Mouse (Mus musculus) midbrain, embryonic 14.5 days (tissue): ENCODE results near the gene Col6a1. TPM values are rescaled to one million over a fixed set of nuclear protein-coding genes. Genes with fewer than 3 reads are reported as not detected.

Experiments
- ATAC-seq: fragments of 200-750 bp; cut with Nextera tagmentation; 2 replicates; pipeline ENCODE4 v1.8.0; 2017; ENCODE audit warnings: moderate number of reproducible peaks, moderate library complexity; ENCODE audit not compliant: low FRiP score, low TSS enrichment
- DNase-seq: peaks from one replicate; pipeline ENCODE4 v3.0.0-alpha.2; 2015
- H3K27ac ChIP-seq: fragments of 300-500 bp; sonication (generic); replicated peaks from 2 replicates; pipeline ENCODE4 v1.5.1; 2014; ENCODE audit warnings: mild to moderate bottlenecking, low read depth, low read length, moderate library complexity
- H3K27me3 ChIP-seq: fragments of 300-500 bp; sonication (generic); 2 replicates; pipeline ENCODE4 v1.6.1; 2014; ENCODE audit warnings: low read length, control low read depth, mixed read lengths; ENCODE audit not compliant: control insufficient read depth, insufficient read depth
- H3K36me3 ChIP-seq: fragments of 300-500 bp; sonication (generic); 2 replicates; pipeline ENCODE4 v1.6.1; 2014; ENCODE audit warnings: low read length, control low read depth; ENCODE audit not compliant: control insufficient read depth, insufficient read depth
- H3K4me1 ChIP-seq: fragments of 300-500 bp; sonication (generic); 2 replicates; pipeline ENCODE4 v1.6.1; 2014; ENCODE audit warnings: mild to moderate bottlenecking, antibody characterized with exemption, low read length, control low read depth; ENCODE audit not compliant: control insufficient read depth, insufficient read depth
- H3K4me2 ChIP-seq: fragments of 300-500 bp; sonication (generic); 2 replicates; pipeline ENCODE4 v1.6.1; 2014; ENCODE audit warnings: mild to moderate bottlenecking, low read length, moderate library complexity
- H3K4me3 ChIP-seq: fragments of 300-500 bp; sonication (generic); replicated peaks from 2 replicates; pipeline ENCODE4 v1.5.1; 2014; ENCODE audit warnings: low read depth, low read length
- H3K9ac ChIP-seq: fragments of 300-500 bp; sonication (generic); replicated peaks from 2 replicates; pipeline ENCODE4 v1.6.1; 2014; ENCODE audit warnings: mild to moderate bottlenecking, low read length, moderate library complexity
- H3K9me3 ChIP-seq: fragments of 300-500 bp; sonication (generic); 2 replicates; pipeline ENCODE4 v1.6.1; 2016; ENCODE audit warnings: low read length, control low read depth, mixed read lengths; ENCODE audit not compliant: control insufficient read depth
- WGBS: fragments of 180-500 bp; shearing (Covaris S2); extraction: QIAGEN DNeasy Blood & Tissue Kit; methylation state at CpG from one replicate; pipeline ENCODE4 v1.1.7; 2014; 5-methylcytosine and 5-hydroxymethylcytosine counted together
- polyA plus RNA-seq: library from polyadenylated mRNA; unstranded; fragments of >200 nt; fragmentation: Nextera tagmentation; extraction: Ambion mirVana; gene quantifications from 2 replicates; pipeline ENCODE4 v1.2.1, GENCODE M21; 2014

The Col6a1 gene
- polyA plus RNA-seq, 1 experiment from 2014 or later: 15.7 TPM

DNA sequence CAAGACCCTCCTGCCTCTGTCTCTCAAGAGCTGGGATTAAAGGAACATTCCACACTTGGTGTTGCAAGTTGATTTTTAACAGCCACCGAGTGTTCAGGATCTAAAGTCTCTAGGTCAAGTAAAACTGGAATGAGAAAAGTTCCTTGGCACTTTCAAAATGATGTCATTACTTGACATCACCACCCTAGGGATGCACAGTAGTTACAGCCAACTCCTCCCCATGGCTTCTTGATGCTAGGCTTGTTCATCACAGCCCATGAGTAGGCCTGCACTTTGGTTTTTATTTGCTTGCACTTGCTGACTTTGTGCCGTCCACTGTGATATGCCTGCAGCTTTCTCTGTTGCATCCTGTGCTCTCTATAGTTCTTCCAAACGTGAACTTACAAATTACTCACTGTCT, 21.6 kb downstream of the Col6a1 start:
- Histone ChIP-seq H3K4me2 (no peak overlapping the region), H3K9me3 (no peaks in the 10 kb centered on the region), H3K4me1 (no peaks in the 10 kb centered on the region), H3K4me3 (no peak overlapping the region), H3K27me3 (no peaks in the 10 kb centered on the region), H3K36me3 (no peaks in the 10 kb centered on the region), H3K9ac (no peak overlapping the region), H3K27ac (no peak overlapping the region)
- 79% methylated on average over 3 of the region's 3 CpGs for WGBS
- ATAC-seq: no peak
- no peak for DNase-seq

DNA sequence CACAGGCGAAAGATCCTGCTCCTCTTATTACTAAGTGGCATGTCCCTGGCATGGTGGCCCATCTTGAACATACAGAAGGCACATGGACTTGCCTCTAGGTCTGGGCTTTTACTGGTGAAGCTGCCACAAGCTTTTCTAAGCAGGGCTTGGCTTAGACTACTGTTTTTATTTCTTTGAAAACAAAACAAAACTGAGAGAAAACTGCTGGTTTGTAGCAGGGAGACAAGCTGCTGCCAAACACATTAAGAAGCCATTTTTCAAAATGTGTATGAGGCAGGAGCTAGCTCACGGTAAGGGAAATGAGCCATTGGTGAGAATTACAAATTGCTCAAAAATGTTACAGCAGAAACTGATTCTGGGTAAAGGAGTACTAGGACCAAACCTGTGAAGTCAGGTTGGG, 24.5 kb downstream of the Col6a1 start:
- Histone ChIP-seq H3K4me2 (no peak overlapping the region), H3K9ac (no peak overlapping the region), H3K27me3 (no peaks in the 10 kb centered on the region), H3K36me3 (no peaks in the 10 kb centered on the region), H3K27ac (no peak overlapping the region), H3K9me3 (no peaks in the 10 kb centered on the region), H3K4me1 (no peaks in the 10 kb centered on the region), H3K4me3 (no peak overlapping the region)
- no peak for ATAC-seq
- 90% methylated on average over 2 of the region's 2 CpGs for WGBS
- DNase-seq: no peak

DNA sequence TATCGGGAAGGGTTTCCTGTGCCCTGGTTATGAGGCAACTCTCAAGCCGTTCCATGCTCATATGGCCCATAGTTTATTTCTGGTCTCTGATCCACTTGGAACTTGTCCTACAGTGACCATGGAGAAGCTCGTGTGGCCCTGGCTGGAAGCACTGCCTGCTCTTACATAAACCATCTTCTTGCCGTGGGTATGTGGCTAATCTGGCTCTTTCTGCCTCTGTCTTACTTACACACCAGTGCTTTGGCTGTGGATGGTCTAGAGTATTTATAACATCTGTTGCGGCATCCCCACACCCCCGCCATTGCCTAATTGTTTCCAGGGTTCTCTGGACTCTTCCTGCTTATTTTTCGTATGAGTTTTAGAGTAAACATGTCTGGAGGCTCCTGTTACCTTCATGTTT, 26.2 kb downstream of the Col6a1 start:
- DNase-seq (no peak), ATAC-seq (no peak)
- no peak overlapping the region for H3K4me3 ChIP-seq
- H3K9ac ChIP-seq: no peak overlapping the region
- no peaks in the 10 kb centered on the region for H3K9me3 ChIP-seq
- no peak overlapping the region for H3K4me2 ChIP-seq
- no peaks in the 10 kb centered on the region for H3K4me1 ChIP-seq
- H3K27me3 ChIP-seq: no peaks in the 10 kb centered on the region
- no peaks in the 10 kb centered on the region for H3K36me3 ChIP-seq
- H3K27ac ChIP-seq: no peak overlapping the region
- 86% methylated on average over 7 of the region's 7 CpGs for WGBS

DNA sequence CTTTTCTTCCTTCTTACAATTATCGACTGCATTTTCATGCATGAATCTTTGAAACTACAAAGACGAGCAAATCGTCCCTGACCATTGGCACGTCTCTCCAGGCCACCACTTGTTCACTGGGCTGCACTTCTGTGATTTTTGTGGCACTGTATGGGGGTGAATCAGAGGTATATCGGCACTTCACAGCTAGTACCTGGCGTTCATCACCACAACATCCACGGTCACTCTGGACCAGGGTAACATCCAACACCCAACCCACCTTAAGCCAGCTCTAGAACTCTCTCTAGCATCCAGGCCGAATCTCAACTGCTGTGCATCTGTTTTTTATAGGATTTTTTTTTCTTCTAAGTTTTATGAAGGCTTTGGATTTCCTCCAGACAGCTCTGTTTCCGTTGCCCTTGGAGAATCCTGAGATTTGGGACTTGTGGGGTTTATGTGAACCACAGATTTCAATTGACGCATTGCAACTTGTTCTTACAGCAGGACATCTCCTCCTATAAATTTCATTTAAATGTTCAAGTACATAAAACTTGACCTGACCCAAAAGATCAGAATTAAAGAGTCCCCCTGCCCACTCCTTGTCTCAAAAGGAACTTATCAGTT, 30.6 kb downstream of the Col6a1 start:
- Histone ChIP-seq H3K4me3 (no peak overlapping the region), H3K9me3 (no peaks in the 10 kb centered on the region), H3K27me3 (no peaks in the 10 kb centered on the region), H3K27ac (no peak overlapping the region), H3K4me2 (no peak overlapping the region), H3K9ac (no peak overlapping the region), H3K36me3 (no peaks in the 10 kb centered on the region), H3K4me1 (no peaks in the 10 kb centered on the region)
- ATAC-seq (no peak), DNase-seq (no peak)
- WGBS: 85% methylated on average over 10 of the region's 10 CpGs

DNA sequence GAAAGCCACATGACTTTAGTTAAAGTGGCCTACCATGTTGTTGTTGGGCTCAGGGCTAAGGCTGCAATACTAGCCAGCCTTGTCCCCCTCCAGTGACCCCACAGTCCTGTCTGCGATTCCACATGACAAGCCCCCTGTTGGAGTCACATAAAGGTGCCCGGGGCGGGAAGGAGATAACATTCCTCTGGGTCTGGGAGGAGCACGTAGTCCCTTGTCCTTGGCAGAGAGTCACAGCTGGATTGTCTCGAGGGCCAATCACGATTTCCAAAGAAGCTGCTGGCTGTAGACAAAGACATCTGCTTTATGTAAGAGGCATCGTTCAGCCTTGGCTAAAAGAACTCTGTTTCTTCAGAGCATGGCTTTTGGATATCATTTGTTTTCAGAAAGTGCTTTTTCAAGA, 31.2 kb downstream of the Col6a1 start:
- Histone ChIP-seq H3K27me3 (no peaks in the 10 kb centered on the region), H3K9ac (no peak overlapping the region), H3K27ac (no peak overlapping the region), H3K4me1 (no peaks in the 10 kb centered on the region), H3K4me3 (no peak overlapping the region), H3K36me3 (no peaks in the 10 kb centered on the region), H3K9me3 (no peaks in the 10 kb centered on the region), H3K4me2 (no peak overlapping the region)
- DNase-seq: no peak
- ATAC-seq: no peak
- 43% methylated on average over 7 of the region's 7 CpGs for WGBS

DNA sequence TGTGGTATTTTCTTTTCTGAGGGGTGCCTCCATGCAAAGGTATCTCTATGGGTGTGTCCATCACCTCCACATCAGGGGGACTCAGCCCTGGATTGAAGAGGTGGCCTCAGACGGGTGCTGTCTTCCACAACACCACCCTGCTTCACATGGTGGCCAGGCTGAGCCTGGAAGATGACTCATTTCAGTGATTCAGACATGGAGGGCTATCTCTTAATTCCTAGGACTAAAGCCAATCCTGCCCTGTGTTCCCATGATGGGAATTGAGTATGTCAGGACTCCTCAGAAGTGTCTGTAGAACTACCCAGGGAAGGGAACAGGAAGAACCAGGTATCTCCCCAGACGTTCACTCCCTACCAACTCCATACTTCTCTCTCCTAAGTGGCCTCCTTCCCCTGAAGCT, 32.5 kb downstream of the Col6a1 start:
- H3K4me1 ChIP-seq: no peaks in the 10 kb centered on the region
- no peak overlapping the region for H3K27ac ChIP-seq
- H3K27me3 ChIP-seq: no peaks in the 10 kb centered on the region
- no peak overlapping the region for H3K4me3 ChIP-seq
- WGBS: 81% methylated on average over 2 of the region's 2 CpGs
- no peak for DNase-seq
- H3K36me3 ChIP-seq: no peaks in the 10 kb centered on the region
- H3K9me3 ChIP-seq: no peaks in the 10 kb centered on the region
- no peak overlapping the region for H3K9ac ChIP-seq
- no peak overlapping the region for H3K4me2 ChIP-seq
- ATAC-seq: no peak

DNA sequence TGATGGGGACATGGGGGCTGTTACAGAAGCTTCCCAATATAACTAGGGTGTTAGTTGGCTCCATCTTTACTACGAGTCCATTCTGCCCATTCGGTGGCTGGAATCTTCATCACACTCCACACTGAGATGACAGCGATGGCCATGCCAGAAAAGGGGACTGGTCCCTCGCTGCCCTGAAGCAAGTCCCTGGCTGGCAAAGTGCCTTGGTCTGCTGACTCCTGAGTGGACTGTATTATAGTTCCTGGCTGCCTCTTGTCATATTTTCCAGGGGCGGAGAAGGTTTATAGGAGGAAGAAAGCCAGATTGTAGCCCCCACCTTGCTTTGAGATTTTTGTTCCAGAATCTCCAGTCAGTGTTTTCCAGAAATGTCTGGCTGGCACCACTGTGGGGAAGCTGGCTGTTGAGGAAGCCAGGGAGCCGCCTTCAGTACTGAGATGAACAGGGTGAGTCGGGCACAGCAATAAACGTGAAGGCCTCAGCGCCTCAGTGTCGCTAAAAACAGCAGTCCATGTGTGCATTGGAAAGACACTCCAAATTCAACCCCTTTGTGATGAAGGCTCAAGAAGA, 40.4 kb downstream of the Col6a1 start:
- Histone ChIP-seq H3K27me3 (no peaks in the 10 kb centered on the region), H3K9me3 (no peaks in the 10 kb centered on the region), H3K27ac (no peak overlapping the region), H3K4me3 (no peak overlapping the region), H3K4me2 (no peak overlapping the region), H3K9ac (no peak overlapping the region), H3K36me3 (no peaks in the 10 kb centered on the region), H3K4me1 (no peaks in the 10 kb centered on the region)
- DNase-seq (no peak), ATAC-seq (no peak)
- 92% methylated on average over 10 of the region's 10 CpGs for WGBS

DNA sequence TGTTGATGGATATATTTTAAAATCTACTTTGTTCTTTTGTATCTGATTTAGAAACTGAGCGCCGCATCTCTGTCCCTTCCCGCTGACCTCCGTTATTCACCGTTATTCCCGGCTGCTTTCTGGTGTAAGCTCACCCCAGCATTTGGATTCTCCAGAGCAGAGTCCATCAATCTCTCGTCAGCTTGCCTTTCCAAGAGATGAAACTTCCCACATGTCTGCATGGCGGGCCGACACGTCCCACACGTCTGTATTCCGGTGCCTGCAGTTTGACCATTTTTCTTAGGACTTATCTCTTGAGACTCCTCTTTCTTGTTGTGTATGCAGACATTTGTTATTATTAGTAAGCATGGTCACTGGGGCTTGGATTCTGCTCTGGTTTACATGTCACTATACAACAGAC, 42.0 kb downstream of the Col6a1 start:
- H3K27me3 ChIP-seq: no peaks in the 10 kb centered on the region
- no peak for DNase-seq
- H3K36me3 ChIP-seq: no peaks in the 10 kb centered on the region
- no peaks in the 10 kb centered on the region for H3K9me3 ChIP-seq
- no peak overlapping the region for H3K4me2 ChIP-seq
- no peaks in the 10 kb centered on the region for H3K4me1 ChIP-seq
- H3K27ac ChIP-seq: no peak overlapping the region
- H3K9ac ChIP-seq: no peak overlapping the region
- ATAC-seq: no peak
- no peak overlapping the region for H3K4me3 ChIP-seq
- WGBS: 72% methylated on average over 12 of the region's 12 CpGs

DNA sequence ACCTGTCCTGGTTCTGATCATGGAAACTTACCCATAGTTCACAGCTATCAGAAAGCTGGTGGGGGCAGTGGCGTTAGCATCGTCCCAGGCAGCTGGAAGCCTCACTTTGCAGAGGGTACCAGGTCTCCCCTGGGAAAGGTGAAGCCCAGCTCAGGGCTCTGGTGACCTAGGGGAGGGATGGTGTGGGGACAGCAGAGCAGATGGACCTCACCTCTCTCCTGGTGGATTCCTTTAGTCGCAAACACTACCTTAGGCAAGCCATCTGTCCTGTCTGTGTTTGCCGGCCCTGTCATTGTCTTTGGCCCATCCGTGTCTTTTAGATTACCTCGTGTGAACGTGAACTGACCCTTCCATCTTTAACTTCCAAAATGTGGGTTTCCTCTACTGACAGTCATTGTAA, 42.5 kb downstream of the Col6a1 start:
- no peaks in the 10 kb centered on the region for H3K27me3 ChIP-seq
- no peak overlapping the region for H3K4me3 ChIP-seq
- no peak for DNase-seq
- H3K4me1 ChIP-seq: no peaks in the 10 kb centered on the region
- no peak overlapping the region for H3K9ac ChIP-seq
- no peaks in the 10 kb centered on the region for H3K36me3 ChIP-seq
- no peak overlapping the region for H3K27ac ChIP-seq
- 58% methylated on average over 7 of the region's 7 CpGs for WGBS
- H3K4me2 ChIP-seq: no peak overlapping the region
- H3K9me3 ChIP-seq: no peaks in the 10 kb centered on the region
- no peak for ATAC-seq
